Mouse (Mus musculus): ENCODE results near the gene Racgap1. TPM values are rescaled to one million over a fixed set of nuclear protein-coding genes. Genes with fewer than 3 reads are reported as not detected.

Racgap1 gene
- polyA plus RNA-seq, 1 experiment: 2.6 TPM

DNA sequence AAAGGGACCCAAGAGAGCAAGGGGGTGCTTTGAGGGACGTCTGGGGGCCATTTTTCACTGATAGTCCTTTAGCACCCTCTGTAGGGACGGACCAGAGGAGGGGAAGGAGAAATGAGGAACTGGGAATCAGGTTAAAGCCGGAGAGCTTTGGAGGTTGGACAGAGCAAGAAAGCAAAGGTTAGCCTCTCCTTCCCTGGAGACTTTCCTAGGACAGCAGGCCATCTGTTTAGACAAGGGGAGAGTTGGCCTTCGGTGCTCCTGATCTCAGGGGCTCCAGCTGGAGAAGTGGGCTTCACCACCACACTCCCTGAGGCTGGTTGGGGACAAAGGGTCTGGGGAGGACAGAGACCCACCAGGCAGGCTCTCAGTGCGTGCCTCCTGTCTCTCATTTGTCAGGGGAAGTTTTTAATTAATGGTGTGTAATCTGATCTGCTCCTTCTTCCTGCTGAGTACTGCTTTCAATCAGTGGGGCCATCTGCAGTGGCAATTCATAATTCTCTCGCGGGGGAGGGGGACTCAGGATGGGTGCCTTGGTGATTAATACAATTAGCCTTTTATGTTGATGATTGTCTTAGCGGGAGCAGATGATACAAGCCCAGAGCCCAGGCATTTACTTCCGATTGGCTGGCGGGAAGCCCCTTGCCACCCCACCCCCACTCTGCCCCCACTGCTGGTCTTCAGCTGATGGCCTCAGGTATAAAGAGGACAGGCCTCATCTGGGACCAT lies 43.9 kb downstream of the Racgap1 start:
- no peaks in the 10 kb centered on the region for H3K4me1 ChIP-seq (ENCODE audit: control insufficient read depth, insufficient read depth, low read length)
- 32% methylated on average over 10 of the region's 10 CpGs for WGBS
- no peaks in the 10 kb centered on the region for H3K27me3 ChIP-seq (replicated peaks; ENCODE audit: control insufficient read depth, insufficient read depth, low read length)
- no peak overlapping the region for H3K4me3 ChIP-seq (ENCODE audit: insufficient read depth, low read depth, low read length)
- TF ChIP-seq CTCF (conservative IDR thresholded peaks at IDR 0.05; ENCODE audit: insufficient read depth, insufficient read length, low read depth, low read length): no peak
- no peak for TF ChIP-seq POLR2A (IDR thresholded peaks at IDR 0.05; ENCODE audit: low read depth, low read length)
- no peak overlapping the region for H3K27ac ChIP-seq (ENCODE audit: insufficient read depth, low read depth, low read length)
- no peaks in the 10 kb centered on the region for H3K36me3 ChIP-seq (ENCODE audit: control insufficient read depth, insufficient read depth, low read length)
- DNase-seq: no peak

DNA sequence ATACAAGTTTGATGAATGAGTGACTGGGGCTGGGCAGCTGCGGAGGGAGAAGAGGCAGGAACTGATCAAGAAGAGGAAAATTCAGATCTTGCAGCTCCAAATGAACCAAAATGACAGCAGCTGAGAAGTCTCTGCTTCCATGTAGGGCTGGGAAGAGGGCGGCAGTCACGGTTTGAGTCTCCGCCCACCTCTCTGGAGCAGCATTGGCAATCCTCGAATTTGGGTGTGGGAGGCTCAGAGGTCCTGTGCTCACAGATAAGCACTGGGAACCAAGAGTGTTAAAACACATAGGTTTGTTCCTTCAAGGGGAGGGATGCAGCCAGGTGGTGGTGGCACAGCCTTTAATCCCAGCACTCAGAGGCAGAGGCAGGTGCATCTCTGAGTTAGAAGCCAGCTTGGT lies 44.9 kb downstream of the Racgap1 start:
- DNase-seq: no peak
- Histone ChIP-seq H3K27ac (ENCODE audit: insufficient read depth, low read depth, low read length) (no peak overlapping the region), H3K4me1 (ENCODE audit: control insufficient read depth, insufficient read depth, low read length) (no peaks in the 10 kb centered on the region), H3K36me3 (ENCODE audit: control insufficient read depth, insufficient read depth, low read length) (no peaks in the 10 kb centered on the region), H3K4me3 (ENCODE audit: insufficient read depth, low read depth, low read length) (no peak overlapping the region), H3K27me3 (replicated peaks; ENCODE audit: control insufficient read depth, insufficient read depth, low read length) (no peaks in the 10 kb centered on the region)
- TF ChIP-seq CTCF (conservative IDR thresholded peaks at IDR 0.05; ENCODE audit: insufficient read depth, insufficient read length, low read depth, low read length) (no peak), POLR2A (IDR thresholded peaks at IDR 0.05; ENCODE audit: low read depth, low read length) (no peak)
- 36% methylated on average over 5 of the region's 5 CpGs for WGBS

GRCm38 (mm10) chr15:99605595-99605994 lies 45.9 kb downstream of the Racgap1 start:
- Histone ChIP-seq H3K4me3 (ENCODE audit: insufficient read depth, low read depth, low read length) (no peak overlapping the region), H3K36me3 (ENCODE audit: control insufficient read depth, insufficient read depth, low read length) (no peaks in the 10 kb centered on the region), H3K27ac (ENCODE audit: insufficient read depth, low read depth, low read length) (no peak overlapping the region), H3K27me3 (replicated peaks; ENCODE audit: control insufficient read depth, insufficient read depth, low read length) (no peaks in the 10 kb centered on the region), H3K4me1 (ENCODE audit: control insufficient read depth, insufficient read depth, low read length) (no peaks in the 10 kb centered on the region)
- TF ChIP-seq CTCF (conservative IDR thresholded peaks at IDR 0.05; ENCODE audit: insufficient read depth, insufficient read length, low read depth, low read length): no peak
- no peak for TF ChIP-seq POLR2A (IDR thresholded peaks at IDR 0.05; ENCODE audit: low read depth, low read length)
- WGBS: 79% methylated on average over 3 of the region's 3 CpGs
- DNase-seq: no peak

DNA sequence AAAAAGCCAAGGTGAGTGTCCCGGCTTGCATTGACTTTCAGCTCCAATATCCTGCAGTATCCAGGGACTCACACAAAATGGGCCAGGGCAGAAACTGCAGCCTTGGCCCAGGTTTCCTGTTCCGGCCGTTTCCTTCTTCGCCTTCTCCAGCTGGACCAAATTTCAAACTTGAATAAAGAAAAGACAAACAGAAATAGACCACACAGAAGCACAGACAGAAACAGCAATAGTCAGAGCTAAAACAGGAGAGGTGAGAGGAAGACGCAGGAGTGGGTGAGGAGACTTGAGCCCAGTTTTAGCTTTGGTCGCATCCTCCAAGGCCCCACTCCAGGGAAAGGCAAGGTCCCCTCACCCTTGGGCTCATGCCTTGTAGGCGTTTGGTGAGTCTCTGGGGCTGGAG lies 48.2 kb downstream of the Racgap1 start:
- no peaks in the 10 kb centered on the region for H3K27me3 ChIP-seq (replicated peaks; ENCODE audit: control insufficient read depth, insufficient read depth, low read length)
- H3K27ac ChIP-seq (ENCODE audit: insufficient read depth, low read depth, low read length): no peak overlapping the region
- no peak for DNase-seq
- TF ChIP-seq CTCF (conservative IDR thresholded peaks at IDR 0.05; ENCODE audit: insufficient read depth, insufficient read length, low read depth, low read length): no peak
- TF ChIP-seq POLR2A (IDR thresholded peaks at IDR 0.05; ENCODE audit: low read depth, low read length): no peak
- no peaks in the 10 kb centered on the region for H3K4me1 ChIP-seq (ENCODE audit: control insufficient read depth, insufficient read depth, low read length)
- WGBS: 82% methylated on average over 7 of the region's 7 CpGs
- no peak overlapping the region for H3K4me3 ChIP-seq (ENCODE audit: insufficient read depth, low read depth, low read length)
- no peaks in the 10 kb centered on the region for H3K36me3 ChIP-seq (ENCODE audit: control insufficient read depth, insufficient read depth, low read length)

GRCm38 (mm10) chr15:99602206-99602820 lies 49.1 kb downstream of the Racgap1 start:
- TF ChIP-seq CTCF (conservative IDR thresholded peaks at IDR 0.05; ENCODE audit: insufficient read depth, insufficient read length, low read depth, low read length) (no peak), POLR2A (IDR thresholded peaks at IDR 0.05; ENCODE audit: low read depth, low read length) (no peak)
- Histone ChIP-seq H3K36me3 (ENCODE audit: control insufficient read depth, insufficient read depth, low read length) (no peaks in the 10 kb centered on the region), H3K27ac (ENCODE audit: insufficient read depth, low read depth, low read length) (no peak overlapping the region), H3K4me1 (ENCODE audit: control insufficient read depth, insufficient read depth, low read length) (no peaks in the 10 kb centered on the region), H3K27me3 (replicated peaks; ENCODE audit: control insufficient read depth, insufficient read depth, low read length) (no peaks in the 10 kb centered on the region), H3K4me3 (ENCODE audit: insufficient read depth, low read depth, low read length) (no peak overlapping the region)
- 73% methylated on average over 17 of the region's 17 CpGs for WGBS
- no peak for DNase-seq

DNA sequence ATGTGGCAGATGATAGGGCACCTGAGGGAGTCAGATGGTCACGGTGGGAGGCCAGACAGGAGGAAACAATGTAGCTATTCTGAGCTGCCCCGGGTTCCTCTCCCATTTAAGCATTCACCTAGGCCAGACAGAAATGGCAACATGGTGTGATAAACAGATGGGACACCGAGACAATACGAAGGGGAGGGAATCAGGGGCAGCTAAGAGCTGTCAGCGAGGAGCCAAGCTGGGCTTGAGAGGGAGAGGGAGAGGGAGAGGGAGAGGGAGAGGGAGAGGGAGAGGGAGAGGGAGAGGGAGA lies 49.7 kb downstream of the Racgap1 start:
- TF ChIP-seq CTCF (conservative IDR thresholded peaks at IDR 0.05; ENCODE audit: insufficient read depth, insufficient read length, low read depth, low read length) (no peak), POLR2A (IDR thresholded peaks at IDR 0.05; ENCODE audit: low read depth, low read length) (no peak)
- Histone ChIP-seq H3K27ac (ENCODE audit: insufficient read depth, low read depth, low read length) (no peak overlapping the region), H3K4me1 (ENCODE audit: control insufficient read depth, insufficient read depth, low read length) (no peaks in the 10 kb centered on the region), H3K4me3 (ENCODE audit: insufficient read depth, low read depth, low read length) (no peak overlapping the region), H3K36me3 (ENCODE audit: control insufficient read depth, insufficient read depth, low read length) (no peaks in the 10 kb centered on the region), H3K27me3 (replicated peaks; ENCODE audit: control insufficient read depth, insufficient read depth, low read length) (no peaks in the 10 kb centered on the region)
- no peak for DNase-seq
- WGBS: 49% methylated on average over 5 of the region's 5 CpGs

DNA sequence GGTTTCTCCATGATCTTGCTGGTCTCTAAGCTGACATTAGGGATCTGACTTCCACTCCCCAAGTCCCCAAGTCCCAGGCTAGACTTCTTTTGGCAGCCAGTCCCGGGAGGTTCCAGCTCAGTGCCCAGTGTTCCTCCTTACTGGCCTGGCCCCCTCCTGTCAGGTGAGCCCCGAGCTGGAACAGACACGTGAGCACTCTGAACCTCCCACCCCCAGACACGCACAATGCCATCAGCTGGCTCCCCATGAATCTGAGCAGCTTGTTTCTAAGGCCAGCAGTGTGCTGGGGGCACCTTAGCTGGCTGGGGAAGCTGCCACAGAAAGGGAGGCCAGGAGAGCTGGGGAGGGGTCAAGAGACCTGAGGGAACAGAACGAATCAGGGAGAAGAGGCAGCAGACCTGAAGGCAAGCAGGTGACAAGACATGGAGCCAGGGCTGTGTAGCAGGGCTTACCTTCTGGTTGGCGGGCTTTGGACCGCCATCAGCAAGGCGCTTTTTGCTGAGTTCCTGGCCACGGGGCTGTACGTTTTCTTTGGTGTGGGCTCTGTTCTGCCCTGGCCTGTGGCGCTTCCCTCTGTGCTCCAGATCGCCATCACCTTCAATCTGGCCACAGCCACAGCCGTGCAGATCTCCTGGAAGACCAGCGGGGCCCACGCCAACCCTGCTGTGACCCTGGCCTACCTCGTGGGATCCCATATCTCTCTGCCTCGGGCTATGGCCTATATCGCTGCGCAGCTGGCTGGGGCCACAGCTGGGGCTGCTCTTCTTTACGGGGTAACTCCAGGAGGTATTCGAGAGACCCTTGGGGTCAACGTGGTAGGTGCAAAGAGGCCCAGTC lies 50.3 kb downstream of the Racgap1 start, which contains the start of gene Aqp6:
Gene Aqp6 (plus strand): TSS at position 415 of the 837 bp plus-strand sequence.
- no peak for DNase-seq
- TF ChIP-seq CTCF (conservative IDR thresholded peaks at IDR 0.05; ENCODE audit: insufficient read depth, insufficient read length, low read depth, low read length) (no peak), POLR2A (IDR thresholded peaks at IDR 0.05; ENCODE audit: low read depth, low read length) (no peak)
- 67% methylated on average over 22 of the region's 22 CpGs for WGBS
- no peak within 1 kb of the TSS for H3K27ac ChIP-seq (ENCODE audit: insufficient read depth, low read depth, low read length)
- H3K4me1 ChIP-seq (ENCODE audit: control insufficient read depth, insufficient read depth, low read length): no peaks in the 10 kb centered on the region
- H3K36me3 ChIP-seq (ENCODE audit: control insufficient read depth, insufficient read depth, low read length): no peaks in the 10 kb centered on the region
- no peak within 1 kb of the TSS for H3K4me3 ChIP-seq (ENCODE audit: insufficient read depth, low read depth, low read length)
- no peaks in the 10 kb centered on the region for H3K27me3 ChIP-seq (replicated peaks; ENCODE audit: control insufficient read depth, insufficient read depth, low read length)
